Mouse (Mus musculus): Measurements from ENCODE around the gene Prkar2b.

The Prkar2b gene

DNA sequence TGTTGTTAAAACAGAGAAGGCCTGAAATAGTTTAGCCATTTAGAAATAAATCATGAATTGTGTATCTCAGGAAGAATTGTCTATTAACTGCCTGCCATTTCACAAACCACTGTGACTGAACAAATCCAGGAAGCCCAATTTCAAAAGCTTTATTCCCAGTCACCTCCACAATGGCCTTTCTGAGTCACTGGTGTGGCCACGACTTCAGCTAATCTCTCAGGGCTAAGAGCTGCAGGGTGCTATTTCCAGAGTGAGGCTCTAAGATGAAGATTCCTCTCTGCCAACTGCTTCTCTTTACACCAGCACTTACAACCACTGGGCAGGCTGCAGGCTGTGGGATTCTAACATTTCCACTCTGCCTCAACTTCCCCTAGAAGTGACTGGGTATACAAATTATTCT, 92.0 kb downstream of the Prkar2b start:
- no peak for DNase-seq (ENCODE audit: low read depth, low spot score)

DNA sequence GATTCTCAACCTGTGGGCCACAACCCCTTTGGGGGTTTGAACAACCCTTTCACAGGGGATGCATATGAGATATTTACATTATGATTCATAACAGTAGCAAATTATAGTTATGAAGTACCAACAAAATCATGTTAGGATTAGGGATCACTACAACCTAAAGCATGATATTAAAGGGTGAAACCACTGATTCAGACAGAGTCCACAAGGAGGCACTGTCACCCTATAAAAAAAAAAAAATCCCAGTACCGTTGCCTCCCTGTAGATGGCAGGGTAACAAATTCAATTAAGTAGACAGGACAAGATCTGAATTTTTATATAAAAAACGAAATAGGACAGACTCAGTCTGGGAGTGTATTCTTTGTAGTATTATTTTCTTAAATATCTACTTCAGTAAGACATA, 93.6 kb downstream of the Prkar2b start:
- no peak for DNase-seq (ENCODE audit: low read depth, low spot score)

DNA sequence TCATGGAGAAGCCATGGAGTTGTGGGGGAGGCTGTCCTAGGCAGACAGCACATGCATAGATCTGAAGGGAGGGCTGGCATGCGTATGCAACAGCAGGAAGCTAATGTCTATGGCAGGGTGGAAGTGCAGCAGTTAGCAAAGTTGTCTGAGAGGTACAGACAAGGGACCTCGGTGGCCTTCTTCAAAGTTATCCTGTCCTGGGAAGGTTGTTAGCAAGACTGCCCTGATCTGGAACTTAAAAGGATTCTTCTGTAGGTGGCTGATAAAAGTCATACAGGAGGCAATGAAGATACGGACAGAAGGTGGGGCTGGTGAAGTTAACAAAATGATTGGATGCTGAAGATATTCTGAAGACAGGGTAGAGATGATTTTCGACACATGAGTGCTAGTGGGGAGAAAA, 94.7 kb downstream of the Prkar2b start:
- DNase-seq (ENCODE audit: low read depth, low spot score), result no peak

DNA sequence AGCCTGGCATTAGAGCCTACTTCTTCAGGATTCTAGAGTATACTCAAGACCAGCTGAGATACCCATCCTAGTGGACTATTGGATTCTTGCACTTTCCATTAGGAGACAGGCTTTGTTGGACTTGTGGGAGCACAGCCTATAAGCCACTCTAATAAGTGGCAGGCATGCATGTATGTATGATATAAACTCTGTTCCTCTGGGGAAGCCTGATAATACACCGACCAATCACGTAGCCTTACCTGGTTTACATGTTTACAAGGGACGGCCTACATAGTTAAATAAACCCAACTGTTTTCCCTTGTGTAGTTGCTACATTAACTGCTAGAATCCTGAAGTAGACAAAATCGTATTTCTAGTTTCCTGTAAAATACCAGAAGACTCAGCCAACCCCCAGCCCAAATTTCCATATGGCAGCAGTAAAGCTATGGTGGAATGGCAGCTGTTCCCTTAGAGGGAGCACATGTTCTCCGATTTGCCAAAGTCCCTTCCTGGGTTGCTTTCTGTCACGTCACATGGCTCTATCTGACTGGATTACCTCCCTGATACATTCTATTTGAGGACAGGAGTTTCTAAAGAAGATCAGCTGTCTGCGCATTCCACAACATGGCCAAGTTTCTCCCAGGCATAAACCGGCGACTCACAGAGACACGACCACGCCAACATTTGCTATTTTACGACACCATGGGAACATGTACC, 95.4 kb downstream of the Prkar2b start:
- DNase-seq (ENCODE audit: low read depth, low spot score), result no peak

DNA sequence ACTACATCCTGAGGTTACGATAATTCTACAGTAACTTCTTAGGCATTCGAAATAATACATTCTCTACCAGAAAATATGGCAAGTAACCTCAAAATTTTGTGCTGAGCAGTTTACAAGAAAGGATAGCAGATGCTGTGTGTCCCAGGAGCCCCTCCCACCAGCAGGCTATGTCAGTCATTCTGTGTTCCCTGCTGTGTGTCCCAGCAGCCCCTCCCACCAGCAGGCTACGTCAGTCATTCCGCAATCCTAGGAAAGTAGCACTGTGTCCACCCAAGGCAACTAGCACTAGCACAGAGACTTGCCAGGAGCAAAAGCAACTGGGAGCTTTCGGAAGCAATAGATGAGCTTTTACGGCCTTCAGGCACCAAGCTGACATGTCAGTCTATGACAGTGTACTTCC, 97.0 kb downstream of the Prkar2b start:
- no peak for DNase-seq (ENCODE audit: low read depth, low spot score)

DNA sequence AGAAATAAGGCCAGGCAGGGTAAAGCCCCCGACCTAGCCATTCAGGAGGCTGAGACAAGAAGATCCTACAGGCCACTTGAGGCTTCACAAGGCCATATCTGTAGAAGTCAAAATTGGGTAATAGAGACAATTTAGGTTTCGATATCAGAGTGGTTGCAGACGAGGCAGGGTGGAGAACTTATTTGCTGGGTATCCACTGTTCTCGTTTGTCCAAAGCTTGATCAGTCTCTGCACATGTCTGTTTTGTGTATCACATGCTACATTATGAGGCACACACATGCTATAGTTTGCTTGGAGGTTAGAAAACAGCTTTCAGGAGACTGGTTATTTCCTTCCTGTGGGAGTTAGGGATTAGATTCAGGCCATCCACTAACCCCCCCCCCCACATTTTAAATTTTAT, 105.3 kb downstream of the Prkar2b start:
- no peak for DNase-seq (ENCODE audit: low read depth, low spot score)

DNA sequence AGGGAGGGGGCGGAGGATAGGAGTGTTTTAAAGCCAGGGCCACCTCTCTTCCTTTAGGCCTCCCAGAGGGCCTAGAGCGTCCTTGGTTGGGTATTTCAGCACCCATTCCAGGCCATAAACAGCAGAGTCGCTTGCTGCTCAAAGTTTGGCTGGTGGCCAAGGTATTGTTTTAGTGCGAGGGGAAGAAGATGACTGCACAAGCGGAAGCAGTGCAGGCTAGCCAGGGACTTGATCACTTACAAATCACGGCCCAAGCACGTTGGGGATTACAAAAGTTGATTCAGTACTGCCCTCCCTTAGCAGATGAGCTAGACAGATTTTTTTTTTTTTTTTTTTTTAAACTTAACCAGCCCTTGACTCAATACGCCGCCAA, 110.5 kb downstream of the Prkar2b start:
- no peak for DNase-seq (ENCODE audit: low read depth, low spot score)

DNA sequence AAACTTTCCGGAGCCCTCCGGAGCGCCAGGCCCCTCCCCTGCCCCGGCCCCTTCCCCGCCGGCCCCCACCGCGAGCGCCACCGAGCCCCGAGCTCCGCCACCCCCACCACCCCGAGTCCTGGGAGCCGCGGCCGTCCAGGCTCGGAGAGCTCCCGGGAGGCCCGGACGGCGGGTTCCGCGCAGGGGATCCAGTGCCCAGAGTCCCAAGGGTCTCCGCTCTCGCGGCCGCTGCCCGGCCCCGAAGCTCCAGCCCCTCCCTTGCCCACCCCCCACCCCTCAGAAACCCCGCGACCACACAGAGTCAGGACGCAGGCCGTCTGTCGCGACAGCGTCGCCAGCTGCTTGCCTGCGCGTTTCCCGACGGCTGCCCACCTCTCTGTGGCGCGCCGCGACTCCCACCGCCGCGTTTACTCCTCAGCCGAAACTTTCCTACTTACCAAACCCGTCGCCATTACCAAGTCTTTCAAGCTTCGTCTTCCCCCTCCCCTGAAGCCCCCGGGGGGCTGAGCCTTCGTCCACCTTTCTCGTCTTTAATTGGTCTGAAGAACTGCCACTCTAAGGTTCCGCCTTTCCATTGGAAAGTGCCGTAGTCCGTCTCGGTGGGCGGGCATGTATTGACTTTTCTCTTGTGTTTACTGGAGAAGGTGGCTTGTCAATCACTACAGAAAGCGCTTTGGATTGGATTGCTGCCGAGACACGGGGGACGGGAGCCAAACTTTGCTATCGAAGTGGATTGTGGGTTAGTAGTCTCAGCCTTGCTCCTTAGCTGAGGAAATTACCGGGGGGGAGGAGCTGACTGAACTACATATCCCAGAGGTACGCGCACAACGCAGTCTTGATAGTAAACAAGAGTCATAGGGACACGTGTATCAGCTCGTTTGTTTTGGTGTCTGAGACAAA, 111.1 kb downstream of the Prkar2b start, which contains the start of gene Hbp1:
Gene Hbp1, minus strand, starts transcription at position 777 of the 900 bp plus-strand sequence.
- DNase-seq (ENCODE audit: low read depth, low spot score), result peak; percentile 95

DNA sequence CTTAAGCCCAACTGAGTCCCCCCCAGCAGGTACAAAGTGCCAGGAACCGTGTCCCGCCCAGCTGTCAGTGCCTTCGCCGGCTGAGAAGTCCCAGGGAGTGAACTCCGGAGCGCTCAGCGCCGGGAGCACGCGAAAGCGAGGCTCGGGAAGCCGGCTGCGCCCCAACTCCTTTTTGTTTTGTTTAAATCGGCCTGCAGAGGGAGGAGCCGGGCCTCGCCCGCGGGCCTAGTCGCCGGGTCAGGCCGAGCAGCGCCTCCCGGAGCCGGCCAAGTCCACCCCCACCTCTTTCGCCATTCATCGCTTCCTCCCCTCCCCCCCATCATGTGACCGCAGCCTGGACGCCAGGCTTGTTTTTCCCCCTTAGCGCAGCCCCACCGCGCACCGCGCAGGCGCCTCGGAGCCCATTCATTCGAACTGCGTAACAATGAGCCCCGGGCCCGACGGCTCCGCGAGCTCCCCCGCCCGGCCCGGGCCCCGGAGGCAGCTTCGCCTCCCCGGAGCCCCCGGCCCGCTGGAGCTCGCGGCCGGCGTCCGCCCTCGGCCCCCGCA, 111.8 kb downstream of the Prkar2b start:
- DNase-seq (ENCODE audit: low read depth, low spot score), result peak; percentile 89

DNA sequence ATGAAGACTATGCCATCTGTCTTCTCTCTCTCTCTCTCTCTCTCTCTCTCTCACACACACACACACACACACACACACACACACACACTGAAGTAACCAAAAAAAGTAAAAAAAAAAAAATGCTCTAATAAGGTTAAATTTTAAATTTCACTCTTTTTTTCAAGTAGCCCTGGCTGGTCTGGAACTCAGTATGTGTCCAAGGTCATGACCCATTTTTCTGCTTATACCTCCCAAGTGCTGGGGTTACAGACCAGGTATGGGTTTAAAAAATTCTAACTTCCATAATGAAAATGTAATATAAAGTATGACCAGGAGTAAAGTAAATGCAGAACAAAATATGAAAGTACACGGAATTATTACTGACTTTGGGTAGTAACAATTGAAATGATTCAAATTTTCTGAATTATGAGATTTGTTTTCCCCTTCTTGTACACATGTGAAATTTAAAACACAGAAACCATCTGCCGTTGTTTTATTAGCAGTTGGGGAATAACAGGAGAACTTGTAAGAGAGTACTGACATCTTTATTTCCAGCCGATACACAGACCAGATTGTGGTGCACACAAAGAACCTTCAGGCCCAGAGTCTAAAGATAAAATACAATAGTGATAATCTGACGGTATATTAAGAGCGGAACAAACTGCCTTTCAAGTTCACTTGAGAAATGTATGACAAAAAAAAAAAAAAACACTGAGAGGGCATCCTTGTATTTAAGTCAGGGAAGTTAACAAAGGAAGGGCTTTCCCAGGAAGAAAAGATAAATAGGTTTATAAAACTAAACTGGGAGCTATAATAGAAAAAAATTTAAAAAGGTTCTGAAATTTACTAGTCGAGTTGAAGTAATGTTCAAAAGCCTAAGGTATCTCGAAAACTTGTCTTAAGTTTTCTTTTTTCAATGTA, 112.7 kb downstream of the Prkar2b start:
- DNase-seq (ENCODE audit: low read depth, low spot score), result no peak

DNA sequence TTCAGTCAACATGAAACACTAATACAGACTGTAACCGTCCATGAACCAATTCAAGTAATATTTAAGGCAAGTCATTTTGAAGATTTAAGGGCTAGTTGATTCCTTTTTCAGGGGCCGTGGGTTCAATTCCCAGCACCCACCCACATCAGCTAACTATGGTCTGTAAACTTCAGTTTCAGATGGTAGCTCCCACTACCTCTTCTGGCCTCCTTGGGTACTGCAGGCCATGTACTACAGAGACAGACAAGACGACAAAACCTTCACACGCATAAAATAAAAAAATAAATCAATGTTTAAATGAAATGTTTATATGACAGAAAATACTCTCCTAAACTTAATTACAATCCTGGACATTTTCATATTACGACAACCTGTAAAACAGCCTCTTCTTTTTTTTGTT, 113.6 kb downstream of the Prkar2b start:
- DNase-seq (ENCODE audit: low read depth, low spot score), result no peak

DNA sequence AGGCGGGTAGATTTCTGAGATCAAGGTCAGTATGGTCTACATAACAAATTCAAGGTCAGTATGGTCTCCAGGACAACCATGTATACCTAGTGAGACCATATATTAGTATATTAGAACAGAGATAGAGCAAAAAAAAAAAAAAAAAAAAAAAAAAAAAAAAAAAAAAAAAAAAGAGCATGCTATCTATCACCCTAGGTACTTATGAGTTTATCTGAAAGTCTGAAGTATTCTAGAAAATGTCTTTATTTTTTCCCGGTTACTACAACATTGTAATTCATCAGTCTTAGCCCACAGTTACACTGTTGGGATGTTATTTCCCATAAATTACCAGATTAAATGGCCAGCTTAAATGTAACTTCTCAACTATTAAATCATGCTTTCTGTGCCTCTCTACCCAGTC, 116.7 kb downstream of the Prkar2b start:
- DNase-seq (ENCODE audit: low read depth, low spot score), result no peak

DNA sequence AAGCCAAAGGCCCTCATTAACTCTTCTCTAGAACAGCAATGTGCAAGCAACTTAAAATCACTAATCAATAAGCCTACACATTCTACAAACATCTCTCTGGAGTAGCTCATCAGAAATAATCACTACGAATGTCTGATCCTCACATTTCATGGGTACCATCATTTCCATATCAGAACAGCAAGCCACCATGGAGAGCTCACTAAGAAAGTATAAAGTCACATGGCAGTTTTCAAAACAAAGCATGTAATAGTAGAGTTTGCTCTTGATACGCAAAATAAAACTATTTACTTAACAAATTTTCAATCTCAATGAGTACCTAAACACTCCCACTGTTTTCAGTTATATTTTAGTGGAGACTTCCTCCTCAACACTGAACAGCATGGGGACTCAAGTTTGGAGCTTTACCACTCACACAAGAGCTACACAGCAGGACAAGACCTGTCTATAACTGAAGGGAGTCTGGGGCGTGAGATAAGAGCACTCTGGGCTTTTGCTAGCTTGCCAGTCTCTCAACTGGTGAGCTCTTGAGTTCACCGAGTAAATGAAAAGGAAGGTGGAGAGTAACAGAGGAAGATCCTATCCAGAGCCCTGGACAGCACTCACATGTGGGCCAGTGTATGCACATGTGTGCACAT, 118.0 kb downstream of the Prkar2b start:
- no peak for DNase-seq (ENCODE audit: low read depth, low spot score)

DNA sequence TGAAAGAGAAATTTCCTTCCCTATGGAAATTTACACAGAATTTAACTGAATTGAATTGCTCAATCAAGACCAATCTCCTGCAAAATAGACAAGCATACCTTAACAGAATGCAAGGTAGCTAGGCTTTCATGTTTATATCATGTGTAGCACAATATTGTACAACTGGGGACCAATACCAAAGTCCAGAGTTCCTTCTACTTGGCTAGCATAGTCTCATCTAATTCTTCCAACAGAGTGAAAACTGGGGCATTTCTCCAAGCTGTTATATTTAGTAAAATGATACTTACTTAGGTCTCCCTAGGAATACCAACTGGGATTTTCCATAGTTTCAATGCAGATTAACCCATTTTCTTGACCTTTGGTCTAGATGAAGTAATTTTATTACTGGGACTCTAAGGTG, 122.1 kb downstream of the Prkar2b start:
- no peak for DNase-seq (ENCODE audit: low read depth, low spot score)

DNA sequence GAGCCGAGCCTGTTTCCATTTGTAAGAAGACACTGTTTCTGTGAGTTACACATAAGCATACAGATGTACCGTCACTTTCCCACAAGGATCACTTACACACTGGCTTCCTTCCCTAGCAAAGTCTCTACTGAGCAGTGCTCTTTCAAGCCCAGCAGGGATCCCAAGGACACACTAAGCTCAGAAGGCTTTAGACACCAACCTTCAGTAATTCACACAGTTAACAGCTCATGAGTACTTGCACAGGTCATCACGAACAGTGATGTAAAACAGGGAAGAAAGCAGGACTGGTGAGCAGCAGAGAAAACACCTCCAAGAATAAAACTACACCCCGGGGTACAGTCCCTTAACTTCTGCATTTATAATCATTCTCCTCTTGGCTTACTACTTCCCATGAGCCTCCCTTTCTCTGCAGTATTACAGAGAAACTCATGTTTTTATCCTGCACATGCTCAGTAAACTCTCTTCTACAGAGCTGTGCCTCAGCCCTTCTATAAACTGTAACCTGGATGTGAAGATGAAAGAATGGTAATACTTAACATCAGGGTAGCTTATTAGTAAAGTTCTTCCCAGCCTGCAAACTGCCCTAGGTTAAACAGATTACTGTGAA, 122.6 kb downstream of the Prkar2b start:
- DNase-seq (ENCODE audit: low read depth, low spot score), result no peak

DNA sequence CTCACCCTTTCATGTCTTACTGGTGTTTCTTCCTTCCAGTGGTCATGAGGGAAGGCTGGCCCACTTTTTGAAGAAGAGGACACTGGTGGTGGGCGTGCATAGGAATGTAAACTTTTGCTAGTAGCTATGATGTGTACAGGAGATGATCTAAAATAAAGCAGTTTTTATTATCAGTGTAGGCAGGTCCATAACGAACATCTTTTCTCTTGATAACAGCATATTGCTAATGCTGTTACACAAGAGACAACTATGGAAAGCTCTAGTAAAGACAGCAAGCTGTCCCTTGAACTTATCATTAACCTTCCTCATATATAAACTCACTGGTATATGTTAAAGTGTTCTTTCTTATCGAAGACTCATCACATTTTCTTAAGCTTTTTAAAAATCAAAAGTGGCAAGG, 123.5 kb downstream of the Prkar2b start:
- no peak for DNase-seq (ENCODE audit: low read depth, low spot score)

DNA sequence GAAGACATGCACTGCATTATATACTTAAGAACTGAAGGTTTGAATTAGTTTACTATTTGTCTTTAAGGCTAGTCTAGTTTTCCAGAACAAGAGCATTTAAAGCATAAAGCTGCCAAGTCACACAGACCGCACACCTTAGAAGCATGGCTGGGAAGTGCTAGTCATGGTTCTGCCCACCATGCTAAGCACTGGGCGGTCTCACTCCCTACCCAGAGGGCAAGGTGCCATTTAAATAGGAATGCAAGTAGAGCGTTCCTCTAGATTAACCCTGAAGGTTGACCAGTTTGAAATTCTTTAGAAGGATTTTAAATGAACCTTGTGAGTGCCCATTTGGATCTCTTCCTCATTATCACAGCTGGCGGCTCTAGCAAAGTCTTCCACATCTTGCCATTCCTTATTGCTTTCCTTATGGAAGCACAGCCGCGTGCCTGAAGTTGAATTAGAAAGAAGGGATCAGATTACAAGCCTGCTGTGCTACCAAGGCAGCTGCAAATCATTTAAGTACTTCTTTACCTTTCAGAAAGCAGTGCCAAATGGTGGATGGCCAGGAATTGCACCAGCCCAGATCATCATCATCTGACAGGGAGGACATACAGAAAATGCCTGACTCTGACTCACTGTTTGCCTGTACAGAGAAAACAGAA, 124.3 kb downstream of the Prkar2b start:
- DNase-seq (ENCODE audit: low read depth, low spot score), result peak; percentile 11

DNA sequence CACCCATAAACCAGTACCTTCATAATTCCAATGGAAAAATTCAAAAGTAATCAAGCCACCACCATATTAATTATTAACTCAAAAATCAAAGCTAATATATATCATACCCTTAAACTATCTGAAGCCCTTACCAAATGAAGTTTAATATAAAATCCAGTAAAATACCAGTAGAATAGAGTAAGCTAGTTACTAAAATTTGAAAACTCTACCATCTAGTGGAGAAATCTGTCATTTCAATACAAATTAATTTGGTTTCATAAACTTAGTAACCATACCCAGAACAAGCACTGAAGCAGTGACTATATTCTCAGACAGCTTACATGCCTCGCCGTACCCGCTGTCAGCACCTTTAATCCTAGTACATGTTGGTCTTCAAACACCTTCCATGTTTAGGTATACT, 129.3 kb downstream of the Prkar2b start:
- DNase-seq (ENCODE audit: low read depth, low spot score), result no peak

DNA sequence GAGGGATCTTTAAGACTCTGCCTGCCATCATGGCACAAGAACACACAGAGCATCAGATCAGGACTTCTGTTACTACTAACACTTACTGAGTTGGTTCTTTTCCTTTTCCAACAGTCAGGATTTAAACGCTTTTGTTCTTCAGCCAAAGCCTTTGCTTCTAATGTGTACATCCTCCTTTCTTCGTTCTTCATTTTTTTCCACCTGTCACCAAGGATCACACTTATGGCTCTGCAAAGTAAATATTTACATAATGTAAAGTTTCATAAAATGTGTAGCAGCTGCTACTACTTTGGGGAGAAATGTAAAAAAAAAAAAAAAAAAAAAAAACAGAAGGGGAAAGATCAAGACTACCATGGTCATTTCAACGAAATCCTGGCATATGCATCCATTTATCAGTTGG, 132.6 kb downstream of the Prkar2b start:
- no peak for DNase-seq (ENCODE audit: low read depth, low spot score)

DNA sequence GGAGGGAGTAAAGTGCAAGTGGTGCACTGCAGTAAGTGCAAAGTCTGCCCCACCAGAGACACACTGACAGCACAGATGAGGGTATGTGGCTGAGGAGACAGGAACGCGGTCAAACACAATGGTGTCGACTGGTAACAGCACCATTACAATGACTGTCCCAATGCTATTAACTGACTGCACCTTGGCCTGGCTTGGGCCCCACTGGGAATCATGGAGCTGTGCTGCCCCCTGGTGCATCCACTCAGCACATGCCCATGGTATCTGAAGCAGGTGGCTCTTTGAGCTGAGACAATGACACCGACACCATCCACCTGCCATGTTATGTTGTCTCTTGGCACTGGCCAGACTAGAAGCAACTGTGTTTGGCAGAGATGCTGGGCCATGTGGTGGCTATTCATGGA, 134.4 kb downstream of the Prkar2b start:
- DNase-seq (ENCODE audit: low read depth, low spot score), result peak; percentile 34

All from WW6 (cell line).